Mouse (Mus musculus): ENCODE measurements at regions not wholly inside any gene's neighbourhood (a gene's known extent, or its start where the extent isn't known, plus 50 kb on each side); places are given as distances from the start of the nearest gene placed in this dataset.

- DNase-seq (ENCODE audit: low spot score in 2 of 2), result no peak
These were observed 60.3 kb downstream of the Fzd1 start for GRCm38 (mm10) chr5:4697346-4698095.

GRCm38 (mm10) chr5:4696701-4697100, 61.1 kb downstream of the Fzd1 start:
- no peak for DNase-seq (ENCODE audit: low spot score in 2 of 2)

GRCm38 (mm10) chr5:4689130-4689529, 68.7 kb downstream of the Fzd1 start:
- DNase-seq (ENCODE audit: low spot score in 2 of 2), result no peak

- no peak for DNase-seq (ENCODE audit: low spot score in 2 of 2)
These were observed 82.5 kb downstream of the Fzd1 start for GRCm38 (mm10) chr5:4675316-4675715.

- no peak for DNase-seq (ENCODE audit: low spot score in 2 of 2)
These were observed 91.5 kb downstream of the Fzd1 start for GRCm38 (mm10) chr5:4666381-4666780.

GRCm38 (mm10) chr5:4665978-4666377, 91.9 kb downstream of the Fzd1 start:
- DNase-seq (ENCODE audit: low spot score in 2 of 2), result no peak

- DNase-seq (ENCODE audit: low spot score in 2 of 2), result no peak
These were observed 92.9 kb downstream of the Fzd1 start for GRCm38 (mm10) chr5:4664918-4665317.

GRCm38 (mm10) chr5:4664488-4664887, 93.3 kb downstream of the Fzd1 start:
- DNase-seq (ENCODE audit: low spot score in 2 of 2), result no peak

- DNase-seq (ENCODE audit: low spot score in 2 of 2), result no peak
These were observed 95.6 kb downstream of the Fzd1 start for GRCm38 (mm10) chr5:4662198-4662585.

- DNase-seq (ENCODE audit: low spot score in 2 of 2), result no peak
These were observed 96.2 kb downstream of the Fzd1 start for GRCm38 (mm10) chr5:4661420-4662197.

GRCm38 (mm10) chr5:4657982-4658381, 99.9 kb downstream of the Fzd1 start:
- no peak for DNase-seq (ENCODE audit: low spot score in 2 of 2)

- no peak for DNase-seq (ENCODE audit: low spot score in 2 of 2)
These were observed 103.6 kb downstream of the Fzd1 start for GRCm38 (mm10) chr5:4654186-4654585.

GRCm38 (mm10) chr5:4651167-4651955, 106.5 kb downstream of the Fzd1 start:
- no peak for DNase-seq (ENCODE audit: low spot score in 2 of 2)

- DNase-seq (ENCODE audit: low spot score in 2 of 2), result no peak
These were observed 107.1 kb downstream of the Fzd1 start for GRCm38 (mm10) chr5:4650709-4651108.

GRCm38 (mm10) chr5:4649858-4650556, 107.8 kb downstream of the Fzd1 start:
- DNase-seq (ENCODE audit: low spot score in 2 of 2), result no peak

- DNase-seq (ENCODE audit: low spot score in 2 of 2), result no peak
These were observed 116.8 kb downstream of the Fzd1 start for GRCm38 (mm10) chr5:4641041-4641440.

- no peak for DNase-seq (ENCODE audit: low spot score in 2 of 2)
These were observed 124.1 kb downstream of the Fzd1 start for GRCm38 (mm10) chr5:4633763-4634162.

GRCm38 (mm10) chr5:4625206-4625605, 132.6 kb downstream of the Fzd1 start:
- DNase-seq (ENCODE audit: low spot score in 2 of 2), result no peak

GRCm38 (mm10) chr5:4623625-4624024, 134.2 kb downstream of the Fzd1 start:
- no peak for DNase-seq (ENCODE audit: low spot score in 2 of 2)

- no peak for DNase-seq (ENCODE audit: low spot score in 2 of 2)
These were observed 137.2 kb downstream of the Fzd1 start for GRCm38 (mm10) chr5:4620513-4621210.

- DNase-seq (ENCODE audit: low spot score in 2 of 2), result no peak
These were observed 142.6 kb downstream of the Fzd1 start for GRCm38 (mm10) chr5:4615233-4615632.

Measured in frontal cortex, postnatal 10 days (tissue).